Mouse (Mus musculus): ENCODE data around the gene Nme7. TPM values are rescaled to one million over a fixed set of nuclear protein-coding genes. Genes with fewer than 3 reads are reported as not detected.

Gene Nme7
- total RNA-seq, 2 experiments from 2014 or later, result 23.3 to 23.8 TPM

- intact Hi-C loops (cut with DNase I), result loop anchor here (5.0 kb wide), 1 partner anchor 682 kb away; no protein-coding TSS in a partner anchor
- no peak for DNase-seq (ENCODE audit: low spot score in 2 of 2)
These were observed 146.7 kb downstream of the Nme7 start for GRCm38 (mm10) chr1:164450644-164451043.

- DNase-seq (ENCODE audit: low spot score in 2 of 2), result peak in 1 of 2 experiments; percentile 19
- intact Hi-C loops (cut with DNase I), result loop anchor here (5.0 kb wide), 1 partner anchor 681 kb away; no protein-coding TSS in a partner anchor
These were observed 147.4 kb downstream of the Nme7 start for GRCm38 (mm10) chr1:164451346-164451745.

GRCm38 (mm10) chr1:164452580-164452979 is 148.7 kb downstream of the Nme7 start:
- no peak for DNase-seq (ENCODE audit: low spot score in 2 of 2)
- intact Hi-C loops (cut with DNase I), result loop anchor here (5.0 kb wide), 1 partner anchor 680 kb away; no protein-coding TSS in a partner anchor

- intact Hi-C loops (cut with DNase I), result loop anchor here (5.0 kb wide), 1 partner anchor 679 kb away; no protein-coding TSS in a partner anchor
- no peak for DNase-seq (ENCODE audit: low spot score in 2 of 2)
These were observed 149.2 kb downstream of the Nme7 start for GRCm38 (mm10) chr1:164453146-164453545.

- no peak for DNase-seq (ENCODE audit: low spot score in 2 of 2)
- intact Hi-C loops (cut with DNase I), result loop anchor here (5.0 kb wide), 1 partner anchor 679 kb away; no protein-coding TSS in a partner anchor
These were observed 149.8 kb downstream of the Nme7 start for GRCm38 (mm10) chr1:164453739-164454138.

GRCm38 (mm10) chr1:164454747-164455400 is 151.0 kb downstream of the Nme7 start:
- intact Hi-C loops (cut with DNase I), result loop anchor here (5.0 kb wide), 4 partner anchors 447 to 677 kb away; no protein-coding TSS in a partner anchor
- peak; percentile 80 to 88 for DNase-seq (ENCODE audit: low spot score in 2 of 2)

GRCm38 (mm10) chr1:164455614-164456013 is 151.7 kb downstream of the Nme7 start:
- peak; percentile 53 to 54 for DNase-seq (ENCODE audit: low spot score in 2 of 2)
- intact Hi-C loops (cut with DNase I), result loop anchor here (2.0 to 5.0 kb wide), 4 partner anchors 227 to 662 kb away; no protein-coding TSS in a partner anchor

GRCm38 (mm10) chr1:164456065-164456464 is 152.1 kb downstream of the Nme7 start:
- DNase-seq (ENCODE audit: low spot score in 2 of 2), result peak; percentile 48 to 55
- intact Hi-C loops (cut with DNase I), result loop anchor here (2.0 to 5.0 kb wide), 4 partner anchors 227 to 661 kb away; no protein-coding TSS in a partner anchor

GRCm38 (mm10) chr1:164456731-164457130 is 152.8 kb downstream of the Nme7 start:
- intact Hi-C loops (cut with DNase I), result loop anchor here (2.0 to 5.0 kb wide), 4 partner anchors 226 to 661 kb away; no protein-coding TSS in a partner anchor
- DNase-seq (ENCODE audit: low spot score in 2 of 2), result peak; percentile 53 to 69

GRCm38 (mm10) chr1:164457531-164458244 is 153.8 kb downstream of the Nme7 start:
- DNase-seq (ENCODE audit: low spot score in 2 of 2), result peak; percentile 55 to 77
- intact Hi-C loops (cut with DNase I), result loop anchor here (2.0 to 5.0 kb wide), 5 partner anchors 117 to 660 kb away; no protein-coding TSS in a partner anchor

- intact Hi-C loops (cut with DNase I), result loop anchor here (2.0 to 5.0 kb wide), 4 partner anchors 117 to 659 kb away; no protein-coding TSS in a partner anchor
- peak; percentile 90 for DNase-seq (ENCODE audit: low spot score in 2 of 2)
These were observed 154.3 kb downstream of the Nme7 start, which contains the start of gene Atp1b1 for GRCm38 (mm10) chr1:164458245-164458613. TSS of gene Atp1b1 (minus strand) at chr1:164458355.

GRCm38 (mm10) chr1:164458621-164459051 is 154.7 kb downstream of the Nme7 start:
- intact Hi-C loops (cut with DNase I), result loop anchor here (2.0 to 5.0 kb wide), 4 partner anchors 116 to 659 kb away; no protein-coding TSS in a partner anchor
- peak; percentile 57 to 63 for DNase-seq (ENCODE audit: low spot score in 2 of 2)

- DNase-seq (ENCODE audit: low spot score in 2 of 2), result peak; percentile 25 to 28
- intact Hi-C loops (cut with DNase I), result loop anchor here (2.0 to 5.0 kb wide), 4 partner anchors 115 to 658 kb away; no protein-coding TSS in a partner anchor
These were observed 155.4 kb downstream of the Nme7 start for GRCm38 (mm10) chr1:164459127-164459905.

- DNase-seq (ENCODE audit: low spot score in 2 of 2), result peak; percentile 11 to 19
- intact Hi-C loops (cut with DNase I), result loop anchor here (5.0 to 10.0 kb wide), 2 partner anchors 81 to 304 kb away; no protein-coding TSS in a partner anchor
These were observed 157.2 kb downstream of the Nme7 start for GRCm38 (mm10) chr1:164460921-164461697.

GRCm38 (mm10) chr1:164461726-164462125 is 157.8 kb downstream of the Nme7 start:
- intact Hi-C loops (cut with DNase I), result loop anchor here (5.0 to 10.0 kb wide), 2 partner anchors 81 to 303 kb away; no protein-coding TSS in a partner anchor
- peak; percentile 82 to 92 for DNase-seq (ENCODE audit: low spot score in 2 of 2)

GRCm38 (mm10) chr1:164467406-164467805 is 163.5 kb downstream of the Nme7 start:
- no peak for DNase-seq (ENCODE audit: low spot score in 2 of 2)
- intact Hi-C loops (cut with DNase I), result loop anchor here (10.0 kb wide), 1 partner anchor 297 kb away; no protein-coding TSS in a partner anchor

GRCm38 (mm10) chr1:164468329-164468728 is 164.4 kb downstream of the Nme7 start:
- DNase-seq (ENCODE audit: low spot score in 2 of 2), result no peak
- intact Hi-C loops (cut with DNase I), result loop anchor here (10.0 kb wide), 1 partner anchor 296 kb away; no protein-coding TSS in a partner anchor

GRCm38 (mm10) chr1:164470985-164471384 is 167.1 kb downstream of the Nme7 start:
- no peak for DNase-seq (ENCODE audit: low spot score in 2 of 2)
- intact Hi-C loops (cut with DNase I), result loop anchor here (5.0 kb wide), 1 partner anchor 106 kb away; no protein-coding TSS in a partner anchor

Measured in left cerebral cortex, postnatal 14 days (tissue).